Mouse (Mus musculus) cerebellum, postnatal 14 days (tissue): Measurements from ENCODE around the gene A930017K11Rik.

Experiments used
- DNase-seq, 2 experiments: peaks; one replicate each; pipeline ENCODE4 v3.0.0; 2021; ENCODE audit warnings: mixed read lengths in 2 of 2

A930017K11Rik gene

GRCm38 (mm10) chr17:25951803-25952623 lies at the start of gene A930017K11Rik:
A930017K11Rik (minus strand) TSS chr17:25952565.
- peak; percentile 47 to 53 for DNase-seq

- no peak for DNase-seq
Observed at GRCm38 (mm10) chr17:25998425-25998824, 46.1 kb upstream of the A930017K11Rik start.

- no peak for DNase-seq
Observed at GRCm38 (mm10) chr17:25993489-25993888, 41.1 kb upstream of the A930017K11Rik start.

DNA sequence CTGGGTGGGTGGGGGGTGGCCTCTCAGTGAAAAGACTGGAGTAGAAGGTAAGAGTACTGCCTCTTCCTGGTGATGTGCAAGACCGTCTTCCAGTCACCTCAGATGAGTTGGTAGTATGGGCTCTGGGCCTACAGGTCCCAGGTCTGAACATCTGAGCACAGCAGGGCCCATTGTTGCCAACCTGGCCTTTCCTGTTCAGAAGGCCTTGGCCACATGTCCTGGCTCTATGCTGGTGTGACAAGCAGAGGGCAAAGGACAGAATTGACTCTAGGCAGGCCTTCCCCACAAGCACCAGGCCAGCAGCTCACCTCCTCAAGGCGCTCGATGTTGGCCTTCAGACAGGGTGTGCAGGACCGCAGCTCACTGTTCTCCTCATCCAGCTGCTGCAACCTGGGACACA lies 39.9 kb upstream of the A930017K11Rik start:
- DNase-seq, result no peak

DNA sequence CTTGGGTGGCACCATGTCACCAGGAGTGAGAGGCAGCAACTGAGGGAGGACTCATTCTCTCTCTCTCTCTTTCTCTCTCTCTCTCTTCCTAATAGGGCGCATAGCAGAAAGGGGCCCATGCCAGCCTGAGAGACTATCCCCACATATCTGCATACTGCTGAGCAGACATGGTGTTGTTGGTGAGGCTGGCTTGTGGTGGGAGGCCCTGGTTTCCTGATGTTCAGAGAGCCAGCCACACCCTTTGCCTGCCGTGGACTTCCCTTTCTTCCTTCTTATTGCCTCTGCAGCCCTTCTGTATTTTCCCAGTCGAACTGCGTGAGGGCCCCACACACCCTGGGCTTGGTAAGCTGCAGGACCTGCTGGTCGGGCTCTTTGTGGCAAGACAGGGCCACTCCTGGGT lies 38.0 kb upstream of the A930017K11Rik start:
- DNase-seq, result no peak

DNA sequence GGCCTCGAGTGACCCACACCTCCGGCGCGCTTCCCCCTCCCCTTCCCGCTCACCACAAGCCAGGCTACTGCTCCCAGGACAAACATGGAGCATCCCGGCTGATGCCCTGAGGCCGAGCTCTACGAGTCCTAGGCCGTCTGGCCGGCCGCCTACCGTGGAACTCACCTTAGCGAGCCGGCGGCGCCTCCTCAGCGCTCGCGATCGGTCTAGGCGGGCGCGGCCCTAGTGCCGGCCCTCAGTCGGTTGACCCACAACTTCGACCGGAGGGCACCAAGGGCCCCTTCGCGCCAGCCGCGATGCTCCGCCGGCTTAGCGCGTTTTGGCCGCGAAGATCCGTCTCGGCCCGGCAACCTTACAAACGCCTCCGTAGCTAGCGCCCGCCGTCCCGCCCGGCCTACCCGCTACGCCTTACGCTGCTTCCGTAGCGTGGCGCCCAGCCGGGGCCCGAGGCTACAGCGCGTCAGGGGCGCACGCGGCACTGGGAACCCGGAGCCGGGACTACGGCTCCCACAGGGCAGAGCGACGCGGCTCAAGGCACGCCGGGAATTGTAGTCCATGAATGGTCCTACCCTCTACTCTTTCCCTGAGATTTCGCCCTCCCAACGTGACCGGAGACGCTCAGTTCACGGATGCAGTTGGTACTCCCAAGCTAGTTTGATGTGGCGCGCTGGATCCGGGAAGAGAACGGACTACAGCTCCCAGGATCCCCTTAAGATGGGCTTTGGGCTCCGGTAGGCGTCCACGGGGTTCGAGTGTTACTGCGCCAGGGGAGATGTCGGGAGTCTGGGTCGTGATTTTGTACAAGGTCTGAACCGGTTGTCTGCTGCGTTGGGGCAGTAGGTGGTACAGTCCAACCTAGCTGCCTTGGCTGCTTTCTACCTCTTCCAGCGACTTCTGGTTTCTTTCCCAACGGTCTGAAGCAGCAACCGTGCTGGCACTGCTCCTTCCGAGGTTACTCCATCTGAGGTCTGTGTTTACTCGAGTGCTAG lies 33.2 kb upstream of the A930017K11Rik start, which contains the start of gene Capn15:
Gene Capn15, minus strand, starts transcription at position 491 of the 989 bp plus-strand sequence.
- peak; percentile 93 to 96 for DNase-seq

DNA sequence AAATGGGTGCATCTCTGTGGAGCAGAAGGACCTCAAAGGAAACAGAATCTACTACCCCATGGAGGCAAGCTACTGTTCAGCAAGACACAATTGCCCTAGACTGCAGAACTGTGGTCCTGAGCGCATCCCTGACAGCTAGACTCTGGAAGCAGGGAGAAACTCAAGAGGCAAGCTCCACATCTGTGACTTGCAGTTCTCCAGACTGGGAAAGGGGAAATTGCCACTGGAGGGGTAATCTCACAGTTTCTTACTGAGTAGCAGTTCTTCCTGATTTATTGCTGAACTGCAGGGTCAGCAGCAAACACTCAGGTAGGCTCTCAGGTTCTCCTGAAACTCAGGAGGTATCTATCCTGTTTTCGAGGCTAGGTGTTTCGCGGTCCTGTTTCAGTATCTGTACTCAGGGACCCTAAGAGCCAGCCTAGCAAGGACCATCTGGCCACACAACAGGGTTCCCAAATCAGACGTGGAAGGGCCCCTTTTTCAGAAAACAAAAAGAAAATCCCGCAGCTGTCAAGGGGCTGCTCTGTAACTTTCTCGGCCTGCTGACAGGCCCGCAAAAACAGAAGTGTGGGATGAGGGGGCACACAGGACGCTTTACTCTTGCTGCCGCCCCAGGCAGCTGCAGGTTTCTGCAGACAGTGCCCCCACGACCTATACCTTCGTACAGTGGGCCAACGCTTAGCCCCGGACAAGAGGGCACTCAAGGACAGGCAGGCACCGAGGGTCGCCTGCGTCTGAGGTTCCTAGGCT lies 32.4 kb upstream of the A930017K11Rik start:
- DNase-seq, result peak; percentile 46 to 61

- no peak for DNase-seq
Observed at GRCm38 (mm10) chr17:25984066-25984465, 31.7 kb upstream of the A930017K11Rik start.

DNA sequence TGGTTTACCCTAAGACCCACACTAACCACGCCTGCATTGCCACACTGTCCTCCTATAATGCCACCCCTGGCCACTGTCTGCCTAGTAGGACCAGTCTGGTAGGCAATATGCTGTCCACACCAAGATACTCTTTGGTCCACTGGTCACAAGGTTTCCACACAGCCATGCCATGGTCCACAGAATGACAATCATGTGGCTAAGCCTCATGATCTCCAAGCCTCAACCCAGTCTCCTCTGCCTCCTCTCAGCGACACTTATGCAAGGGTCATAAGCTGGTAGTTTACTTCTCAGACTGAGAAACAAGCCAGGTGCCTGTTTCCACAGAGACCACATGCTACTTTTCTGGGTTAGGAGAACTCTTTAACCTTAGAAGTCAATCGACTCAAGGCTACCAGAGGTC lies 30.5 kb upstream of the A930017K11Rik start:
- no peak for DNase-seq

DNA sequence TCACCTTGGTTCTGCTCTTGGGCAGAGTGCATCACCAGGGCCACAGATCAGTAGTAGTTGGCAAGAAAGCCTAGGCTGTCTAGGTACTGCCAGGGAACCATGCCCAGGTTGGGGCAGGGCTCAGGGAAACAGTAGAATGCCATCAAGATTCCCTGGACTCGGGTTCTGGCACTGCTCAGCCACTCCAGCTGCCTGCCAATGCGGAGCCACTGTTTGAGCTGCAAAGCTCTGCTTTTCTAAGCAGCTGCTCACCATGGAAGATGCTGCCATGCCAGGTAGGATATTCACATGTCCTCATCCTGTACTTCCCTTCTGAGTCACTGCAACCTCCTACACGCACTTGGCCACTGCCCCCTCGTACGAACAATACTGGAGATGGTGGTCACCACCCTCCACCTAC lies 28.5 kb upstream of the A930017K11Rik start:
- DNase-seq, result peak; percentile 82 to 83

DNA sequence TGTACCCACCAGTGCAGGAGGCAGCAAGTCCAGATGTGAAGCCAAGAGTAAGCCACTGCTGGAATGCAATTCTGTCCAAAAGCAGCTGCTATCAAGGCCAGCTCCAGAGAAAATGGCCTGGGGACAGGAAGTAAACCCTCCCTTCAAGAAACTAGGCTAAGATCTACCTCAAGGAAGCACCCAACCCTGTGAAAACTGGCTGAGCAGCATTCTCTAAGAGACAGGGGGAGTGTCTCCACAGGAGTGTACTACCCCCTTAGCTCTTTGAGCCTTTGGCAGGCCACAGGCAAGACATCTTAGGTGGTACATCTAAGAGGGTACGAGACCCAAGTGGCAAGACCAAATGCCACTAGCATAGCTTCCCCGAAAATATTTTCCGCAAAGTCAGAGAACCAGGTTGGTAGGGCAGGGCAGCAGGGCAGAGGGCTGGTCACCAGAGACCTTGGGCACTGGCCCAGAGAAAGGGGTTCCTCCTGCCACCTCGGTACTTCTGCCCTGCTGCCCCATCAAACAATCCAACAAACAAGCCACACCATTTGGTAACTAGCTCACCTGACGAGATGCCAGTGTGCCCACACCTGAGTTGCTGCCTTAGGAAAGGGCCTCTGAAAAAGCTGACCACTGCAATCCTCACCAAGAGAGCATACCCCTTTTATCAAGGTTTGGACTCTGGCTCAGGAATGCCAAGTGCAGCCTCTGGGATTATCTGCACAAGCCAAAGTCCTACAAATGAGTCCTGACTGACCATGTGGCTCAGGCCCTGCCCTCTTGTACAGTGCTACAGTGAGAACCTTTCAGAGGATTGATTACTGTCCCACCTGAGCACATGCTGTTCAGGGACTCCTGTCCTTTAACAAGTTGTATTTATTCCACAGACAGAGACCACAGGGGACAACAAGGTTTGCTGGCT lies 27.7 kb upstream of the A930017K11Rik start:
- DNase-seq, result peak in 1 of 2 experiments; percentile 13

GRCm38 (mm10) chr17:25970954-25971707 lies 18.8 kb upstream of the A930017K11Rik start:
- no peak for DNase-seq

DNA sequence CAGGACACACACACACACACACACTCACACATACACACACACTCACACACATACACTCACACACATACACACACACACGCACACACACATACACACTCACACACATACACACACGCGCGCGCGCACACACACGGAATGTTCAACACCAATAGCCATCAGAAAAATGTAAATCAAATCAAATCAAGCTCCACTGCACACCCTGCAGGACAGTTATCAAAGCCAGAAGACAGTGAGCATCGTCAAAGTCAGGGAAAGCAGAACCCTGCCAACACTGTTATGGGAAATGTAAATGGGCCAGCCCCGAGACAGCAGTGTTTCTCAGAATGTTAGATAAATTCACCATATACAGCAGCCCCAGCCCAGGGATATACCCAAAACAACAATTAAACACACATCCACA lies 18.1 kb upstream of the A930017K11Rik start:
- DNase-seq, result peak; percentile 62 to 68

DNA sequence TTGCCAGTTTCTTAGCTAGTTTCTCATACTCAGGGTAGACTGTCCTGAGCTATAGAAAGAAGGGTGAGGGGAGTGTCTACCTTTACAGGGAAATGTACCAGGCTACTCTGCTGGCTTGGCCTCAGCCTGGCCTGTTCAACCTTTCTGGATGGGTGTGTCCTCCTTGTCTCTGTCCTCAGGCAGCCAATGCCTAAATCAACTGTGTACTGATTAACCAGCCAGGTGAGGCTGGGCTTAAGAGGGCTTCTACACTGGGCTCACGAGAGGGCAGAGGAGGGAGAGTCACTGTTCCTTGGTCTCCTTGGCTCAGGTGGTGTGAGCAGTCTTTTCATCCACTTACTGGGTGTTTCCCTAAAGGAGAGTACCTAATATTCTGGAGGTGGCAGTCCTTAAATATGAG lies 15.8 kb upstream of the A930017K11Rik start:
- DNase-seq, result no peak

DNA sequence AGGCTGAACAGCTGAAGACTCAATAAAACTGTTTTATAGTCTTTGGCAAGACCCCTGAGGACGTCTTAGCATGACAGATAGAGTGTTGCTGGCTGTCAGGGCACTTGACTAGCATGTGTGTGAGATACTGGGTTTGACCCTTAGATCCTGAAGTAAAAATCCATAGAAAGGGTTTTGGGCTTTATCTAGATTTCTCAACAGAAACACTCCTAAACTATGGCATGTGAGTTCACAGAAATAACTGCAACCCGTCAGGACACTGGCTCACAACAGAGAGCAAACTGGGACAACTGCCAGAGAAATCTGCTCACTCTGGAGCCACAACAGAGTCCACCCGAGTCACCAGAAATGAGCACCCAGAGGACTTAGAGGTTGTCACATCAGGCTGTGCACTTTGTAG lies 15.3 kb upstream of the A930017K11Rik start:
- DNase-seq, result peak; percentile 56 to 68

- no peak for DNase-seq
Observed at GRCm38 (mm10) chr17:25964271-25964670, 11.9 kb upstream of the A930017K11Rik start.

- DNase-seq, result no peak
Observed at GRCm38 (mm10) chr17:25962413-25962905, 10.1 kb upstream of the A930017K11Rik start.

DNA sequence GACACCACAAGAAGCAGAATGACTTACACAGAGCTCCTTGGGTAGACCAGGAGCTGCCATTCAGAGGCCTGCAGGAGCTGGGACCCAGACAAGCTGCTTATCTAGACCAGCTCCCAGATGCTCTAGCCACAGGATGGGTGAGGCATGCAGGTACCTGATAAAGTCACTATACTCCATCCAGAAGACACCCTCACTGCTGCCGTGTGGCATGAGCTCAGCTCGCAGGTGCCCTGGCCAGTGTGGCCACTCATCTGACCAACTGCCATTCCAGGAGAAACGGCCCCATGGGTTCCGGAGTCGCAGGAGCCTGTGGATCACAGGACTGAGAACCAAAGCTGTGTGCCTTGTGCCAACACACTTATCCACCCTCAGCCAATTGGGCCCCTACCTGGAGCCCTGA lies 9.2 kb upstream of the A930017K11Rik start:
- DNase-seq, result no peak

GRCm38 (mm10) chr17:25959630-25960467 lies 7.5 kb upstream of the A930017K11Rik start:
- peak in 1 of 2 experiments; percentile 41 for DNase-seq
